Mouse (Mus musculus): ENCODE data around the gene Elmo2.

Gene Elmo2

GRCm38 (mm10) chr2:165262274-165262990, 63.8 kb downstream of the Elmo2 start:
- in situ Hi-C loops (cut with MboI, MseI): loop anchor here (5.0 kb wide), 1 partner anchor 195 kb away; no protein-coding TSS in a partner anchor

DNA sequence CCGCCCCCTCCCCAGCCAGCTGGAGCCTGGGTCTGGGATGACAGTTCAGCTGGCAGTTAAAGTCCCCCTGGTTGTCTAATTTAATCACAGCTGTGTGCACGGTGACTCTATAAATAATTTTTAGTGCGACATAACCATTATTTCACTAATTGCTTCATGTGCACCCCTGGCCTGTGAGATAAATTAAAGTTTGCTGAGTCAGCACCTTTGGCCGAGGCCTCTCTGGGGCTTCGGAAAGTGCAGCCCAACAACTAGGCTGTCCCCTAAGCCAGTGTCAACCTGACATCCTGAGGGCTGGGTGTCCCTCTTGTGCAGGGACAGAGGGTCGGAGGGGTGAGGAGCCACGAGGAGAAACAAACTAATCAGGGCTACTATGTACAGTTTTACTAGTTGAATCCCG, 66.4 kb downstream of the Elmo2 start:
- in situ Hi-C loops (cut with MboI, MseI): loop anchor here (5.0 kb wide), 1 partner anchor 193 kb away; no protein-coding TSS in a partner anchor

DNA sequence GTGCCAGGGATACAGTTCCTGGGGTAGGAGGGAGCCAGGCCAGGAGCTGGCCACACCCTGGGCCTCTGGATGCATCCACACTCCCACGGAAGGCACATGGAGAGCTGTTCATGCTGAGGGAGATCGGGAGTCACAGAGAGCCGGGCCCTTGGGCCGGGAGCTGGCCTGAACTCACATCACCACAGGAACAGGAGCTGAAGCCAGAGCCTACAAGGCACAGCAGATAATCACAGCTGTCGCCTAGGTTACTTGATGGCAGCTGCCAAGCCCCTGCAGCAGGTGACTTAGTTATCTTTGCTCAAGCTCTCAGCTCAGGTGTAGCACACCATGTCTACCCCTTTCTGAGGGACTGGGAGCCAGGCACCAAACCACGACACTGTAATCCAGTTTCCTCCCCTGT, 68.0 kb downstream of the Elmo2 start:
- in situ Hi-C loops (cut with MboI, MseI): no loop called here

DNA sequence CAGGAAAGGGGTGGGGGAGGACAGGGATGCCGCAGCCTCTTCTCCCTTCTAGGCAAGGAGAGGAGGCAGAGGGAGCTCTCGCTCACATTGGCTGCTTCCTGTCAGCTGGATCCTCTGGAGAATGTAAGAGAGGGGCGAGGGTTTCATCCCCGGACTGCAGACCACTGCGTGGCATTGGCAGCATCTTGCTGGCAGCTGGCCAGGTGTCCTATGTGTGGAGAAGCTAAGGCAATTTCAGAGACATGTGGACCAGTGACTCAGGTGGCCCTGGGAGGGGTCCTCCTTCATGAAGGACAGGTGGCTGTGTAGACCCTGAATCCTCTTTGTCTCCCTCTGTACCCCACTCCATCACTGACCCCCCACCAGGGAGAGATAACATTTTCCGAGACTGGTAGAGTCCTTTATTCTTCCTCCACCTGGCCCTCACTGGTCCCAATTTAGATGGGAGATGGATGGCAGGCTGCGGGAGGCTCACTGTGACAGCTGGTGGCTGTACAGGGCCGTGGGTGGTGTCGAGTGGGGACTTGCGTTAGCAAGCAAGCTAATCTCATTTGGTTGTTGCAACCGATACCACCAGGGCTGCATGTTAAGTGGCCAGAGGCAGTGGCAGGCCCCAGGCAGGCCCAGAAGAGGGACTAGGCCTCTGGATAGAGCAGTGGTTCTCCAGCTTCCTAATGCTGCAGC, 69.0 kb downstream of the Elmo2 start:
- in situ Hi-C loops (cut with MboI, MseI): no loop called here

- in situ Hi-C loops (cut with MboI, MseI): no loop called here
Measured at GRCm38 (mm10) chr2:165256213-165256612, 70.1 kb downstream of the Elmo2 start.

DNA sequence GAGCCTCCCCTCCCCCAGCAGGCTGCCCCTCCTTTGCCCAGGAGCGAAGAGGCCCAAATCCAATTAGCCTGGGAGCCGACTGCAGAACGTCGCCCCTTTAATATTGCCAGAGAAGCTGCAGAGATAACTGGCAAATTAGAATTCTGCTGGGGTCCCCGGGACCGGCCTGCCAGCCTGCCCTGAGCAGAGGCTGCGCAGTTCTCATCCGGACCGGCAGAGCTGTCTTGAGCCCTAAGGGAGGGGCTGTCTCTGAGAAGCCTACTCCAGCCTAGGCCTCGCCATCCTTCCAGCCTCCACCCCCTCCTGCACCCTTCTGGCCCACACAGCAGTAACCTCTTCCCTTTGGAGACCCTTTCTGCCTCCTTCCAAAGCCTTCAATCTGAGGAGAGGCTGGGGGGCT, 72.4 kb downstream of the Elmo2 start:
- in situ Hi-C loops (cut with MboI, MseI): no loop called here

- in situ Hi-C loops (cut with MboI, MseI): no loop called here
Measured at GRCm38 (mm10) chr2:165253269-165253668, 73.0 kb downstream of the Elmo2 start.

DNA sequence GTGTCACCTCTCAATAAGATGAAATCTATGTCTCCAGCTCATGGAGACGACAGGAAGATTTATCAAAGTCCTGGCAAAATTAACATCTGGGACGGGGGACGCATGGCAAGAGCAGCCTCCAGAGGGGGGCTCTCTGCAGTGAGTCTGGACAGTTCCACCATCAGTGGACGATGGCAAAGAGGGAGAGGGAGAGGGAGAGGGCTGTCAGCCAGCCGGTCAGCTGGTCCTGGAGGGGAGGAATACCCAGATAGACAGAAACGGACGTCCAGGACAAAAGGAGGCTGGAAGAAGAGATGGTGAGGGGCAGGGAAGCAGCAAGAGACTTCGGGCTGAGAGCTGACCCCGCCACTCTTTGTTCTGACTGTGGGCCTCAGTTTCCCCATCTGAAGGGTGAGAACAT, 73.5 kb downstream of the Elmo2 start:
- in situ Hi-C loops (cut with MboI, MseI): no loop called here

- in situ Hi-C loops (cut with MboI, MseI): no loop called here
Measured at GRCm38 (mm10) chr2:165252381-165252780, 73.9 kb downstream of the Elmo2 start.

- in situ Hi-C loops (cut with MboI, MseI): no loop called here
Measured at GRCm38 (mm10) chr2:165250903-165251302, 75.4 kb downstream of the Elmo2 start.

GRCm38 (mm10) chr2:165248967-165249366, 77.3 kb downstream of the Elmo2 start:
- in situ Hi-C loops (cut with MboI, MseI): no loop called here

DNA sequence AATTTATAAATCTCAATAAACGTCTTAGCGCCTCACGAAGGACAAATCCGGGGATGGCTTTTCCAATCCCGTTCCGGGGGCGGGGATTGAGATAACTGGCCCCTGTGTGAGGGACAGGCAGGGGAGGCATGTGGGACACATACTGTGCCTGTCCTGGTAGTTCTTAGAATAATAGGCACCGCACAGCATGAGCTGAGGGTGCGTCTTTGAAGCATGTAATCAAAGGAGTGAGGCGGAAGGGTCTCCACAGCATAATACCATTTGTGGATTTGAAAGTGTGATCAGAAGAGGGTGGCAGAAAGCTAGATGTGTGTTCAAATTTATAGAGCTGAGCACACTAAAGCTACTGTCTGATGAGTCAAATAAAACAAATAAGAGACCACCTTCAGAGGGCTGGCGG, 79.9 kb downstream of the Elmo2 start:
- in situ Hi-C loops (cut with MboI, MseI): no loop called here

DNA sequence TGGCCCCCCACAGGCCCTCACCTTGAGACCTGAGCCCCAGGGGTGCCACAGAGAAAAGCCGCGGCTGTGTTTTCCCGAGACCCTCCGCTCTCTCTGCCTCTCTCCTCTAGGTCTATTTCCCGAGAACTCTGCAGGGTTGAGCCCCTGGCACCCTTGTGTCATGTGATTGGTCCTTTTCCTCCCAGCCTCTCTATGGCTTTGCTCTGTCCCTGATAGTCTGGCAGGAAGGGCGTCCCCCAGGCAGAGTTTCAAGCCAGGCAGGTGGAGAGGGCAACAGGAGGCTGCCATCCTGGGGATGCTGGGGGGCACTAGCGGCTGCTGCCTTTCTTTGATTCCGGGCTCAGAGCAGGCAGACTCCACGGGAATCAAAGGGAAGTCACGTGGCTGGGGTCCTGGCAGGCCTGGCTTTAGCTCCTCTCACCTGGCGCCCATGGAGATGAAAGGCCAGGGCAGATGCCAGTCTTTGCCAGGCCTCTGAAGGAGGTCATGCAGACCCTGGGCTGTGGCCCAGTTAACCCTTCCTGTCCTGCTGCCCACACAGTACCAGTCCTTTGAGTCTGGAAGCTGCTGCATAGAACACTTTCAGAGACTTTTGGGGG, 83.1 kb downstream of the Elmo2 start:
- in situ Hi-C loops (cut with MboI, MseI): no loop called here

DNA sequence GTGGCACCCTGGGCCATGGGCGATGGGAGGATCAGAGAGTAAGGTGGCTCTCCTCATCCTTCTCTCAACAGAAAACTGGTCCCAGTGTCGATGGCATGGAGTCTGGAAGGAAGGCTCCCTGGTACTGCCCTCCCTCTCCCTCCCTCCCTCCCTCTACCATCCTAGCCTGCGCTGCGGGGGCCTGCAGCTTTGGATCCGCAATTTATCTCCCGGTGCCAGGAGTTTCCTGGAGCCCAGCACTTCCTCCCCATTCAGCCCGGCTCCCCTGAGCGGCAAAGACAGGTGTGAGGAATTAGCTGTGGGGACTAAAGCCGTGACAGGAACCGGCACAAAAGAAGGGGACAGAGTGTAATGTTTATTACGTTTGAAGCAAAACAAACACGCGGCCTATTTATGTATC, 83.7 kb downstream of the Elmo2 start:
- in situ Hi-C loops (cut with MboI, MseI): no loop called here

DNA sequence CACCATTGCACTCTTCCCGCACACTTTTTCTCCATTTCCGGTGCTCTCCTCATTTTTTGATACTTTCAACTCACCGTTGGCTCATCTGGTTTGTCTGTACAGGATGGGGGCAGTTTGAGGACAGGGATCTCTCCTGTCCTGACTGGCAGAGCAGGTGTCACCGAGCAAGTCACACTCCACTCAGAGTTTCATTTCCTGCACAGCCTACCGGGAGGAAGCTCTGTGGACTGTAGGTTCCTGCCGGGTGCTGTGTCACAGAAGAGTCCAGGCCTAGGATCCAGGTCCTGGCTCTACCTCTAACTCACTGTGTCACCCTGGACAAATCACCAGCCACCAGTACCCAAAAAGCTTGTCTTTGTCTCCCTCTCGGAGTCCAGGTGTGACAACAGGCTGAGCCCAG, 84.5 kb downstream of the Elmo2 start:
- in situ Hi-C loops (cut with MboI, MseI): no loop called here

- in situ Hi-C loops (cut with MboI, MseI): no loop called here
Measured at GRCm38 (mm10) chr2:165240371-165240770, 85.9 kb downstream of the Elmo2 start.

DNA sequence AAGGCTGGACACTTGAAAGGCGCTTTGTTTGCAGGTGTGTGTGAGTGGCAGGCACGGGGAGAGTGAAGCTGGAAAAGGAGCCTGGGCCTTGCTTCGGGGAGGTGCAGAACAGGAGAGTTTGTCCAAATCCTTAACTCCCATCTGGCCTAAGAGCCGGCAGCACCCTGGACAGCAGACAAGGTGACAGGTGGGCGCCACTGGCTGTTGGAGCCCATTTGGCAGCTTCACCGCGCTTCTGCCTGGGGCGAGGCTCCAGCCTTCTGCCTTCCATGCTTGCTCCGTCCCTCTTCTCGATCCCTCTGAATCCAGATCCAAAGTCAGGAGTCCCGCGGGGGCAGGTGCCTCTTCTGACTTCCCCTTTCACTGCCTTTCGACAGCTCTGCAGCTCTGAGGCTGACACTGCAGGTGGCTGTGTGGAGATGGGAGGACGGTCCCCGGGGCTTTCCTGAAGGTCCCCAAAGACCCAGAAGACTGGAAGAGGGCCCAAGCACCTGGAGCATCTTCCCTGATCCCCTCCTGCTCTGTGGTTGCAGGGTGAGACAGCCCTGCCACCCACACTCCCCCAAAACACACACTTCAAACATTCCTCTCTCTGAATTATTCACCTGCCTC, 86.6 kb downstream of the Elmo2 start:
- in situ Hi-C loops (cut with MboI, MseI): no loop called here

GRCm38 (mm10) chr2:165238416-165239145, 87.7 kb downstream of the Elmo2 start:
- in situ Hi-C loops (cut with MboI, MseI): no loop called here
